8 mouse cellular contexts compared by ENCODE assay signal in genomic region chr9:70503626-70504041, GRCm38 (mm10). TPM values are rescaled to one million over a fixed set of nuclear protein-coding genes. Genes with fewer than 3 reads are reported as not detected.
A peak's percentile ranks its signal among the peaks of the same experiment; 100 is the strongest.
DNase-seq lines count a peak whose midpoint lies in the region; ATAC-seq and TF ChIP-seq lines count a peak whose summit lies in the region.

Gene Rnf111 (minus strand): TSS chr9:70503725.

- peak; percentile 90 for TF ChIP-seq POLR2A in MEL (IDR thresholded peaks at IDR 0.05; ENCODE audit: control insufficient read depth in 1 of 2, insufficient read depth in 1 of 2, low read depth in 1 of 2, low read length in 2 of 2, poor library complexity in 1 of 2)
- peak; percentile 89 for TF ChIP-seq POLR2A in cerebellum, adult 2 months (IDR thresholded peaks at IDR 0.05; ENCODE audit: borderline replicate concordance, insufficient read depth, low read length)

- peak within 1 kb of the TSS; percentile 90 for H3K27ac ChIP-seq in MEL (ENCODE audit: control insufficient read depth, low read depth, low read length)
- peak within 1 kb of the TSS; percentile 91 for H3K27ac ChIP-seq in cerebellum, adult 2 months (ENCODE audit: insufficient read depth, low read length)
- peak within 1 kb of the TSS; percentile 96 for H3K27ac ChIP-seq in forebrain, postnatal 0 days (ENCODE audit: low read depth, low read length)
- peak within 1 kb of the TSS; percentile 99 for H3K27ac ChIP-seq in lung, embryonic 15.5 days

- H3K4me3 ChIP-seq in MEL (ENCODE audit: control insufficient read depth in 1 of 2, insufficient read depth in 1 of 2, low read depth in 2 of 2, low read length in 2 of 2), result peak within 1 kb of the TSS; percentile 90
- H3K4me3 ChIP-seq in cerebellum, adult 2 months (replicated peaks; ENCODE audit: insufficient read depth, low read depth, low read length), result peak within 1 kb of the TSS; percentile 63
- peak within 1 kb of the TSS; percentile 99 for H3K4me3 ChIP-seq in forebrain, postnatal 0 days (ENCODE audit: low read depth, low read length)
- H3K4me3 ChIP-seq in lung, embryonic 15.5 days, result peak within 1 kb of the TSS; percentile 100

- H3K27me3 ChIP-seq in MEL (ENCODE audit: control insufficient read depth in 1 of 2, insufficient read depth in 2 of 2, low read length in 2 of 2), result no peaks in the 10 kb centered on the region
- no peaks in the 10 kb centered on the region for H3K27me3 ChIP-seq in cerebellum, adult 2 months (ENCODE audit: control insufficient read depth, insufficient read depth, low read length)
- no peaks in the 10 kb centered on the region for H3K27me3 ChIP-seq in forebrain, postnatal 0 days (ENCODE audit: insufficient read depth, low read length)
- H3K27me3 ChIP-seq in lung, embryonic 15.5 days, result 0 out of 2 replicates have a peak, but pooled peaks cover 5% of the 10 kb centered on the region

- peaks cover 2 to 8% of the 10 kb centered on the region in 2 experiments; a peak in 3 of 4 replicates for H3K4me1 ChIP-seq in MEL (ENCODE audit: control insufficient read depth in 1 of 2, insufficient read depth in 2 of 2, low read length in 2 of 2)
- no peaks in the 10 kb centered on the region for H3K4me1 ChIP-seq in cerebellum, adult 2 months (ENCODE audit: control insufficient read depth, insufficient read depth, low read length)
- peaks cover 5% of the 10 kb centered on the region for H3K4me1 ChIP-seq in forebrain, postnatal 0 days (ENCODE audit: insufficient read depth)
- H3K4me1 ChIP-seq in lung, embryonic 15.5 days, result peaks cover 10% of the 10 kb centered on the region

- H3K9me3 ChIP-seq in MEL (replicated peaks; ENCODE audit: insufficient read depth, low read length), result no peaks in the 10 kb centered on the region
- H3K9me3 ChIP-seq in forebrain, postnatal 0 days (ENCODE audit: low read length), result no peaks in the 10 kb centered on the region
- H3K9me3 ChIP-seq in lung, embryonic 15.5 days, result no peaks in the 10 kb centered on the region

- no peak for TF ChIP-seq RAD21 in MEL (IDR thresholded peaks at IDR 0.05; ENCODE audit: low read depth, low read length)

- H3K79me2 ChIP-seq in MEL (ENCODE audit: control insufficient read depth, insufficient read depth, low read length, poor library complexity), result peaks cover 35% of the 10 kb centered on the region

- no peak for TF ChIP-seq EP300 in MEL (IDR thresholded peaks at IDR 0.05; ENCODE audit: low read depth in 1 of 2, low read length in 2 of 2)

- H3K36me3 ChIP-seq in MEL (ENCODE audit: control insufficient read depth in 1 of 2, insufficient read depth in 2 of 2, low read length in 2 of 2), result peaks cover 3 to 31% of the 10 kb centered on the region in 2 experiments; a peak in 3 of 4 replicates
- H3K36me3 ChIP-seq in forebrain, postnatal 0 days (ENCODE audit: insufficient read depth), result no peaks in the 10 kb centered on the region; the same call in 1 of the 2 replicates
- H3K36me3 ChIP-seq in lung, embryonic 15.5 days, result no peaks in the 10 kb centered on the region; the same call in 1 of the 2 replicates

- 1% methylated on average over 45 of the region's 45 CpGs for WGBS in cerebellum, adult 2 months
- under 1% methylated on average over 45 of the region's 45 CpGs for WGBS in forebrain, postnatal 0 days
- WGBS in lung, embryonic 15.5 days, result under 1% methylated on average over 45 of the region's 45 CpGs

- no peak for TF ChIP-seq CTCF in MEL (IDR thresholded peaks at IDR 0.05 in 2 of 3, conservative IDR thresholded peaks at IDR 0.05 in 1 of 3; ENCODE audit: control insufficient read depth in 1 of 3, insufficient read depth in 1 of 3, low read depth in 2 of 3, low read length in 3 of 3, poor library complexity in 1 of 3, severe bottlenecking in 1 of 3)
- TF ChIP-seq CTCF in cerebellum, adult 2 months (IDR thresholded peaks at IDR 0.05; ENCODE audit: borderline replicate concordance, insufficient read depth, low read depth, low read length), result no peak
- TF ChIP-seq CTCF in forebrain, postnatal 0 days (IDR thresholded peaks at IDR 0.05; ENCODE audit: low read depth), result no peak

- ATAC-seq in forebrain, postnatal 0 days, result peak; percentile 97
- peak; percentile 97 for ATAC-seq in lung, embryonic 15.5 days (ENCODE audit: borderline replicate concordance, extremely low read depth, low FRiP score, low TSS enrichment)

- H3K4me2 ChIP-seq in forebrain, postnatal 0 days (ENCODE audit: low read depth), result peak within 1 kb of the TSS; percentile 57
- H3K4me2 ChIP-seq in lung, embryonic 15.5 days, result peak within 1 kb of the TSS; percentile 58

- peak; percentile 97 for DNase-seq in MEL (ENCODE audit: low read depth, low spot score)
- DNase-seq in cerebellum, adult 2 months, result peak; percentile 97 to 98
- DNase-seq in forebrain, postnatal 0 days, result peak; percentile 96
- DNase-seq in heart, postnatal 4 days, result peak; percentile 98
- peak; percentile 93 to 96 for DNase-seq in layer of hippocampus, adult 8-10 months (ENCODE audit: low spot score in 2 of 2)
- peak; percentile 96 for DNase-seq in ovary, adult 18-20 months (ENCODE audit: low spot score)
- DNase-seq in thymus, postnatal 0 days (ENCODE audit: low spot score), result peak; percentile 95

- peak within 1 kb of the TSS; percentile 96 for H3K9ac ChIP-seq in MEL (ENCODE audit: control insufficient read depth, low read depth, low read length, poor library complexity, severe bottlenecking)
- peak within 1 kb of the TSS; percentile 91 for H3K9ac ChIP-seq in forebrain, postnatal 0 days
- peak within 1 kb of the TSS; percentile 98 for H3K9ac ChIP-seq in lung, embryonic 15.5 days

TF ChIP-seq in MEL, 35 proteins besides CTCF, POLR2A, EP300 and RAD21 (continues in another document):
- no peak for TF ChIP-seq MAZ (IDR thresholded peaks at IDR 0.05; ENCODE audit: low read depth, low read length)
- no peak for TF ChIP-seq E2F4 (IDR thresholded peaks at IDR 0.05; ENCODE audit: borderline replicate concordance, low read depth, low read length)
- TF ChIP-seq ETS1 (IDR thresholded peaks at IDR 0.05; ENCODE audit: low read depth, low read length), result no peak
- TF ChIP-seq BHLHE40 (IDR thresholded peaks at IDR 0.05; ENCODE audit: borderline replicate concordance, low read depth, low read length), result no peak
- TF ChIP-seq NRF1 (IDR thresholded peaks at IDR 0.05; ENCODE audit: insufficient read depth, low read depth, low read length, poor library complexity, severe bottlenecking), result peak; percentile 96
- TF ChIP-seq KAT2A (conservative IDR thresholded peaks at IDR 0.05; ENCODE audit: low read depth, low read length), result peak; percentile 77
- no peak for TF ChIP-seq GATA1 (IDR thresholded peaks at IDR 0.05; ENCODE audit: low read depth, low read length)
- TF ChIP-seq MYC (IDR thresholded peaks at IDR 0.05; ENCODE audit: low read depth, low read length), result no peak
- peak; percentile 87 for TF ChIP-seq HCFC1 (IDR thresholded peaks at IDR 0.05; ENCODE audit: low read depth, low read length)
- TF ChIP-seq TCF12 (IDR thresholded peaks at IDR 0.05; ENCODE audit: low read depth, low read length), result peak; percentile 70
- peak; percentile 77 for TF ChIP-seq TBP (IDR thresholded peaks at IDR 0.05; ENCODE audit: low read depth, low read length)
- TF ChIP-seq POLR2AphosphoS2 (IDR thresholded peaks at IDR 0.05; ENCODE audit: low read length), result peak; percentile 84; the same call in 1 of the 2 replicates
- 0 out of 2 replicates have a peak, but pooled peaks have one; percentile 40 for TF ChIP-seq MXI1 (IDR thresholded peaks at IDR 0.05; ENCODE audit: low read depth, low read length)
- no peak for TF ChIP-seq RCOR1 (IDR thresholded peaks at IDR 0.05; ENCODE audit: low read depth, low read length)
- TF ChIP-seq CHD1 (IDR thresholded peaks at IDR 0.05; ENCODE audit: low read depth, low read length), result no peak
- TF ChIP-seq ZMIZ1 (IDR thresholded peaks at IDR 0.05; ENCODE audit: low read depth, low read length), result peak; percentile 92
- no peak for TF ChIP-seq UBTF (IDR thresholded peaks at IDR 0.05; ENCODE audit: borderline replicate concordance, insufficient read depth, low read depth, low read length)
- peak; percentile 76; the same call in 1 of the 2 replicates for TF ChIP-seq SIN3A (IDR thresholded peaks at IDR 0.05; ENCODE audit: low read length)
- no peak; the same call in 1 of the 2 replicates for TF ChIP-seq MAX (IDR thresholded peaks at IDR 0.05; ENCODE audit: low read length)
- TF ChIP-seq ZC3H11A (IDR thresholded peaks at IDR 0.05; ENCODE audit: low read depth, low read length), result no peak
- TF ChIP-seq USF1 (IDR thresholded peaks at IDR 0.05; ENCODE audit: low read depth, low read length), result no peak
- TF ChIP-seq JUND (IDR thresholded peaks at IDR 0.05; ENCODE audit: low read depth, low read length), result no peak
- no peak for TF ChIP-seq CHD2 (IDR thresholded peaks at IDR 0.05; ENCODE audit: low read length)
- no peak for TF ChIP-seq SMC3 (IDR thresholded peaks at IDR 0.05; ENCODE audit: low read depth, low read length)
- TF ChIP-seq NELFE (IDR thresholded peaks at IDR 0.05; ENCODE audit: low read depth, low read length), result peak; percentile 78
- TF ChIP-seq ZKSCAN1 (IDR thresholded peaks at IDR 0.05; ENCODE audit: low read depth, low read length), result no peak
- TF ChIP-seq TAL1 (IDR thresholded peaks at IDR 0.05; ENCODE audit: low read length), result no peak
- TF ChIP-seq ZNF384 (IDR thresholded peaks at IDR 0.05; ENCODE audit: low read depth, low read length), result no peak
- TF ChIP-seq MAFK (IDR thresholded peaks at IDR 0.05; ENCODE audit: borderline replicate concordance, low read depth, low read length), result no peak
- TF ChIP-seq MYB (IDR thresholded peaks at IDR 0.05; ENCODE audit: low read depth, low read length), result no peak
- no peak for TF ChIP-seq MEF2A (IDR thresholded peaks at IDR 0.05; ENCODE audit: extremely low read depth, insufficient replicate concordance, low read depth, low read length, poor library complexity, severe bottlenecking)
- TF ChIP-seq USF2 (IDR thresholded peaks at IDR 0.05; ENCODE audit: borderline replicate concordance in 1 of 2, insufficient read depth in 1 of 2, low read depth in 1 of 2, low read length in 2 of 2), result no peak
- no peak for TF ChIP-seq GABPA (IDR thresholded peaks at IDR 0.05; ENCODE audit: low read depth, low read length)

RNA-seq across cellular contexts. Expression of gene Rnf111, which starts in this region (rescaled TPM):
- total RNA-seq in MEL (2012; rRNA removed), result 25.2 and 25.4 TPM in 2 replicates
- 10 to 100 TPM; 46.0 to 88.2 TPM for polyA plus RNA-seq in MEL (2012; ENCODE audit: insufficient read depth in 1 of 2, insufficient read length in 2 of 2, low read depth in 1 of 2, low replicate concordance in 2 of 2, missing spikeins in 1 of 2)
- polyA plus RNA-seq in cerebellum, adult 2 months (2012; rRNA removed), result 30.1 and 32.2 TPM in 2 replicates
- 29.4 and 40.5 TPM in 2 replicates for total RNA-seq in forebrain, postnatal 0 days (2014; rRNA removed)
- 12.4 and 18.7 TPM in 2 replicates for polyA plus RNA-seq in forebrain, postnatal 0 days (2015; fragmentation: Nextera tagmentation; extraction: Ambion mirVana)
- 10 to 100 TPM; 34.6 to 36.1 TPM for total RNA-seq in heart, postnatal 4 days (2021)
- 10 to 100 TPM; 39.2 to 46.8 (median 40.2) TPM for total RNA-seq in layer of hippocampus, adult 8-10 months (2022)
- 25.8 and 27.0 TPM in 2 replicates for polyA plus RNA-seq in lung, embryonic 15.5 days (2015; fragmentation: Nextera tagmentation; extraction: Ambion mirVana)
- 18.6 and 21.6 TPM in 2 replicates for polyA plus RNA-seq in thymus, postnatal 0 days (2015; fragmentation: Nextera tagmentation; extraction: Ambion mirVana)

Comparison
In these comparisons a context has a peak if more than half of its experiments do, and no peak if none do; other contexts are left out.
1. Peak in every context shown above with its lines: DNase-seq, ATAC-seq, H3K4me3 ChIP-seq and H3K27ac ChIP-seq.